Mouse (Mus musculus): ENCODE data around the gene Dbh. TPM values are rescaled to one million over a fixed set of nuclear protein-coding genes. Genes with fewer than 3 reads are reported as not detected.

Gene Dbh
- polyA plus RNA-seq, 1 experiment from 2014 or later = 0.65 TPM

DNA sequence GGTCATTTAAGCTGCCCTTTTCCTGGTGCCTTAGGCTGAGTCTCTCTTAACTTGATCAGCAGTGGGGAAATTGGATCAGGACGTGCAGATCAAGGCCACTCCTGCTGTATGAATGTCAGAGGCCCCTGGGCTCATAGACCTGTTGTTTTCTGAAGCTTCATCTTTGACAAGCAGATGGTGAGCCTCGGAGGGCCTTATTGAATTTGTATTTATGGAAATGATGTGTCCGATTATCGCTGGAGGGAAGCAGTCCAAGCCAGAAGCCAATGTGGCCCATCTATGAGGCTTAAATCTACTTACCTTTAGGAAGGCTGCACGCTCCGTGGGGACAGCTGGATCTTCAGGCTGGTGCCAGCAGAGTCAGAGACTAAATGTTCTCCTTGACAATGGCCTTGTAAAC is 8.4 kb upstream of the Dbh start:
- 81% methylated on average over 6 of the region's 6 CpGs for WGBS
- H3K27ac ChIP-seq (ENCODE audit: low read depth, low read length) = no peak overlapping the region

DNA sequence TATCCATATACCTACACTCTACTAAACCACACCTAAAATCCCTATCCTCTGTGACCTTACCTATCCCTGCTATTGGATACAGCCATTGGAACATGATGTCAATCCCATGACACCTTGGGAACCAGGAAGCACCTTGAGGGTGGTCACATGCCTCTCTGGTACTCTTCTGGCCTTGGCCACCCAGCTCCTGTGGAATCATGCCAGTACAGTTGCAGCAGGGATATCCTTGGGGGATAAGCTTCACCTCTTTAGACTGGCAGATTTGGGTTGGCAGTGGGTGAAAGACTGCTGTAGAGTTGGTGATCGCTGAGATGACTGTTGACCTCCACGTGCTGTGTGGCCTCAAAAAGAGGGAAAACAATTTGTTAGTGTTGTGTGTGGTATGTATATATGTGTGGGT is 3.5 kb upstream of the Dbh start:
- ATAC-seq = no peak
- Histone ChIP-seq H3K4me3 (ENCODE audit: low read depth, low read length) (no peak overlapping the region), H3K27me3 (replicated peaks; ENCODE audit: control insufficient read depth, insufficient read depth, low read length) (no peaks in the 10 kb centered on the region), H3K9me3 (ENCODE audit: control insufficient read depth) (no peaks in the 10 kb centered on the region), H3K9ac (ENCODE audit: low read depth, low read length) (no peak overlapping the region), H3K4me1 (replicated peaks; ENCODE audit: control insufficient read depth, insufficient read depth, low read length) (no peaks in the 10 kb centered on the region), H3K36me3 (ENCODE audit: control insufficient read depth, insufficient read depth) (no peaks in the 10 kb centered on the region), H3K27ac (ENCODE audit: low read depth, low read length) (no peak overlapping the region), H3K4me2 (replicated peaks; ENCODE audit: low read depth) (no peak overlapping the region)
- no peak for TF ChIP-seq CTCF (IDR thresholded peaks at IDR 0.05; ENCODE audit: low read depth)
- 94% methylated on average over 2 of the region's 2 CpGs for WGBS

More for the DNA sequence above, 8.4 kb upstream of the Dbh start:
- ATAC-seq = no peak
- H3K4me1 ChIP-seq (replicated peaks; ENCODE audit: control insufficient read depth, insufficient read depth, low read length) = no peaks in the 10 kb centered on the region
- no peaks in the 10 kb centered on the region for H3K27me3 ChIP-seq (replicated peaks; ENCODE audit: control insufficient read depth, insufficient read depth, low read length)
- no peak overlapping the region for H3K9ac ChIP-seq (ENCODE audit: low read depth, low read length)
- H3K9me3 ChIP-seq (ENCODE audit: control insufficient read depth) = no peaks in the 10 kb centered on the region
- H3K36me3 ChIP-seq (ENCODE audit: control insufficient read depth, insufficient read depth) = no peaks in the 10 kb centered on the region
- no peak overlapping the region for H3K4me3 ChIP-seq (ENCODE audit: low read depth, low read length)
- no peak for TF ChIP-seq CTCF (IDR thresholded peaks at IDR 0.05; ENCODE audit: low read depth)
- H3K4me2 ChIP-seq (replicated peaks; ENCODE audit: low read depth) = no peak overlapping the region

DNA sequence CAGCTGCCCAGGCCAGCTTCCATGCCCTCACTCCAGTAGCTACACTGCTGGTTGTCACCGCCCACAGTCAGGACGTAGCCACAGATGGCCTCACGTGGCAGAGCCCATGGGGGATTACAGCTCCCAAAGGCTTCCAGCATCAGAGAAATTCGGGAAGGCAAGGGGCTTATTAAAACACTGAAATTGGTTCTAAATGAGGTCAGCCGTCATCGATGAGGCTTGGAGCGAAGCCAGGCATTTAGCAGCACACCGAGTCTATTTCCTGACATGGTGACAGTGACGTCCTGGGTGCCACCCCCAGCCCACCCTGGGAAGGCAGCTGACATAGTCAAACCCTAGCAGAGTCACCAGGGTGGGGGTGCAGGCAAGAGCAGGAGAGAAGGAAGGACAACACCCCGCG is 2.4 kb upstream of the Dbh start:
- Histone ChIP-seq H3K4me2 (replicated peaks; ENCODE audit: low read depth) (no peak overlapping the region), H3K9ac (ENCODE audit: low read depth, low read length) (no peak overlapping the region)

DNA sequence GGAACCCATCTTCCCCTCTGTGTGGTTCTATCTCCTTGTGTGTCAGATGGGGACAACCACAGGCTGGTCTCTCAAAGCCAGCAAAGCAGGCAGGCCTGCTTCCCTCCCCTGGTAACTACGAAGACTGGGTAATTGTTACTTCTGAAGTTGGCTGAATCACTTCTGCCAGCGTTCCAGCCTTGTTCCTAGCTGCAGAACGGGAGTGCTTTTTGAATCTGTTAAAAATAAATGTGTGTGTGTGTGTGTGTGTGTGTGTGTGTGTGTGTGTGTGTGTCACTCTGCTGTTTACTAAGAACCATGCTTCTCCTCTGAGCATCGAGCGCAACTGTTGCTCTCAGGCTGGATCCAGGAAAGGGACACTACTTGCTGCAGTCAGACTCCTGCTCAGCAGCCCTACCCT is 1.2 kb upstream of the Dbh start:
- TF ChIP-seq CTCF (IDR thresholded peaks at IDR 0.05; ENCODE audit: low read depth) = no peak
- WGBS = 60% methylated on average over 5 of the region's 5 CpGs
- no peak overlapping the region for H3K4me3 ChIP-seq (ENCODE audit: low read depth, low read length)
- no peaks in the 10 kb centered on the region for H3K36me3 ChIP-seq (ENCODE audit: control insufficient read depth, insufficient read depth)
- no peaks in the 10 kb centered on the region for H3K9me3 ChIP-seq (ENCODE audit: control insufficient read depth)
- no peak for ATAC-seq
- no peak overlapping the region for H3K27ac ChIP-seq (ENCODE audit: low read depth, low read length)
- H3K9ac ChIP-seq (ENCODE audit: low read depth, low read length) = no peak overlapping the region
- H3K4me2 ChIP-seq (replicated peaks; ENCODE audit: low read depth) = no peak overlapping the region
- no peaks in the 10 kb centered on the region for H3K27me3 ChIP-seq (replicated peaks; ENCODE audit: control insufficient read depth, insufficient read depth, low read length)
- no peaks in the 10 kb centered on the region for H3K4me1 ChIP-seq (replicated peaks; ENCODE audit: control insufficient read depth, insufficient read depth, low read length)

More for the DNA sequence above, 2.4 kb upstream of the Dbh start:
- no peaks in the 10 kb centered on the region for H3K27me3 ChIP-seq (replicated peaks; ENCODE audit: control insufficient read depth, insufficient read depth, low read length)
- no peak overlapping the region for H3K27ac ChIP-seq (ENCODE audit: low read depth, low read length)
- no peak for ATAC-seq
- H3K4me3 ChIP-seq (ENCODE audit: low read depth, low read length) = no peak overlapping the region
- no peaks in the 10 kb centered on the region for H3K4me1 ChIP-seq (replicated peaks; ENCODE audit: control insufficient read depth, insufficient read depth, low read length)
- 75% methylated on average over 11 of the region's 11 CpGs for WGBS
- no peaks in the 10 kb centered on the region for H3K36me3 ChIP-seq (ENCODE audit: control insufficient read depth, insufficient read depth)
- TF ChIP-seq CTCF (IDR thresholded peaks at IDR 0.05; ENCODE audit: low read depth) = no peak
- H3K9me3 ChIP-seq (ENCODE audit: control insufficient read depth) = no peaks in the 10 kb centered on the region

DNA sequence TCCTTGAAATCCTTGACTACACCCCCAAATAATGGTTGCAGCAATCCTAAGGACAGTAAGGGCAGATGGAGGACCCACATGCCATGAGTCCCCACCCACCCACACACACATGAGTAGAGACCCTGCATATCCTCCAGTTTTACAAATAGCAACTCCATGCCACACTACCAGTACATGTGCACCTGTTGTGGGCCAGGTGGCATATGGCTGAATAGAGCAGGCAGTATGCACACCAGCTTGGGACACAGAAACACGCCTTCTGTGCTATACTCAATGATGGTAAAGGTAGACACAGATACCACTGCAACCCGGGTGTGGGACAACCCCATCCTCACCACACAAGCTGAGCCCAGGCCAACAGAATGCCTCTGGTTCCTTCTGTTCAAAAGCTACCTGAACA is 1.0 kb downstream of the Dbh start:
- Histone ChIP-seq H3K9ac (ENCODE audit: low read depth, low read length) (no peak overlapping the region), H3K27me3 (replicated peaks; ENCODE audit: control insufficient read depth, insufficient read depth, low read length) (no peaks in the 10 kb centered on the region), H3K36me3 (ENCODE audit: control insufficient read depth, insufficient read depth) (no peaks in the 10 kb centered on the region), H3K27ac (ENCODE audit: low read depth, low read length) (no peak overlapping the region), H3K4me1 (replicated peaks; ENCODE audit: control insufficient read depth, insufficient read depth, low read length) (no peaks in the 10 kb centered on the region), H3K4me3 (ENCODE audit: low read depth, low read length) (no peak overlapping the region), H3K9me3 (ENCODE audit: control insufficient read depth) (no peaks in the 10 kb centered on the region), H3K4me2 (replicated peaks; ENCODE audit: low read depth) (no peak overlapping the region)
- no peak for ATAC-seq
- TF ChIP-seq CTCF (IDR thresholded peaks at IDR 0.05; ENCODE audit: low read depth) = no peak
- 72% methylated on average over 2 of the region's 2 CpGs for WGBS

DNA sequence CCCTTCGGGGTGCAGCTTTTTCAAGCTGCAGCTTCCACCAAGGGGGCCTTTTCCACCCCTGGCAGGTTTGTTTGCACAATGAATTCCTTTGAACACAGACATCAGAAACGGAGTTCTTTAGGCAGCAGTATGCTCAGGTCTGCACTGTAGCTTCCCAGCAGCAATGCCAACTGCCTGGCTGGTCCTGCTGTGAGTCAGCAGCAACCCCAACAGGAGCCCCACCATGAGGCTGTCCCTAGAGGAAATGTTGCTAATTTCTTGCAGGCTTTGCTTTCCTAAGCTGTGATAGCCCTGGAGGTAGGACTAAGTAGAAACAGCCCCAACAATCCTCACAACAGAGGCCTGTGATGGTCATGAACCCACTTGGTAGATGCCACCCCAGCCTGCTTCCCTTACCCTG is 2.0 kb downstream of the Dbh start:
- ATAC-seq = no peak
- 18% methylated on average over 2 of the region's 2 CpGs for WGBS
- H3K4me1 ChIP-seq (replicated peaks; ENCODE audit: control insufficient read depth, insufficient read depth, low read length) = no peaks in the 10 kb centered on the region
- H3K27ac ChIP-seq (ENCODE audit: low read depth, low read length) = no peak overlapping the region
- H3K9ac ChIP-seq (ENCODE audit: low read depth, low read length) = no peak overlapping the region
- no peaks in the 10 kb centered on the region for H3K27me3 ChIP-seq (replicated peaks; ENCODE audit: control insufficient read depth, insufficient read depth, low read length)
- no peak for TF ChIP-seq CTCF (IDR thresholded peaks at IDR 0.05; ENCODE audit: low read depth)
- H3K36me3 ChIP-seq (ENCODE audit: control insufficient read depth, insufficient read depth) = no peaks in the 10 kb centered on the region
- no peak overlapping the region for H3K4me2 ChIP-seq (replicated peaks; ENCODE audit: low read depth)
- H3K9me3 ChIP-seq (ENCODE audit: control insufficient read depth) = no peaks in the 10 kb centered on the region
- H3K4me3 ChIP-seq (ENCODE audit: low read depth, low read length) = no peak overlapping the region

DNA sequence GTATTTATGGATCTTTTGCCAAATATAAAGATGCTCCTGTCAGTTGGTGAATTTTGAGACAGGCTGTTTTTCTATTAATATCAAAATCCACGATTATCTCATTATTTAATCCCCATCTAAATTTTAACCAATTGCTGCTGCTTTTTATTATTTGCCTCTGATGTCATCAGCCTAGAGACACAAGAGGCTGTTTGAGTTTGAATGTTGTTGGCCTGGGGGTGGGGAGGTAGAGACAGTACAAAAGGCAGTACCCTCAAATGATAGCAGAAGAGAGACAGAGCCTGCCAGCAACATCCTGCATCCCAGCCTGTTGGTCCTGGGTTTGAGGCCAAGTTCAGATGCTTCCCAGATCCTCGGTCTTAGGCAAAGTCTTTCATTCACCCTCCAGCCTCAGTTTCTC is 9.2 kb downstream of the Dbh start:
- Histone ChIP-seq H3K4me2 (replicated peaks; ENCODE audit: low read depth) (no peak overlapping the region), H3K27ac (ENCODE audit: low read depth, low read length) (no peak overlapping the region), H3K27me3 (replicated peaks; ENCODE audit: control insufficient read depth, insufficient read depth, low read length) (no peaks in the 10 kb centered on the region; the same call in 1 of the 2 replicates), H3K4me1 (replicated peaks; ENCODE audit: control insufficient read depth, insufficient read depth, low read length) (no peaks in the 10 kb centered on the region), H3K36me3 (ENCODE audit: control insufficient read depth, insufficient read depth) (no peaks in the 10 kb centered on the region), H3K9me3 (ENCODE audit: control insufficient read depth) (no peaks in the 10 kb centered on the region), H3K4me3 (ENCODE audit: low read depth, low read length) (no peak overlapping the region), H3K9ac (ENCODE audit: low read depth, low read length) (no peak overlapping the region)
- WGBS = 70% methylated on average over 2 of the region's 2 CpGs
- TF ChIP-seq CTCF (IDR thresholded peaks at IDR 0.05; ENCODE audit: low read depth) = no peak
- no peak for ATAC-seq

Measured in intestine, postnatal 0 days (tissue).